Mouse (Mus musculus) E14TG2a.4 (cell line): ENCODE results near the gene Olfr459.

Experiments used
- CTCF ChIP-seq: conservative IDR thresholded peaks from 2 replicates; pipeline ENCODE4 v1.5.1; 2014; ENCODE audit warnings: low read length
- NANOG ChIP-seq: IDR thresholded peaks from 2 replicates; pipeline ENCODE4 v1.6.1; 2014; ENCODE audit warnings: borderline replicate concordance, low read length, mixed read lengths

DNA sequence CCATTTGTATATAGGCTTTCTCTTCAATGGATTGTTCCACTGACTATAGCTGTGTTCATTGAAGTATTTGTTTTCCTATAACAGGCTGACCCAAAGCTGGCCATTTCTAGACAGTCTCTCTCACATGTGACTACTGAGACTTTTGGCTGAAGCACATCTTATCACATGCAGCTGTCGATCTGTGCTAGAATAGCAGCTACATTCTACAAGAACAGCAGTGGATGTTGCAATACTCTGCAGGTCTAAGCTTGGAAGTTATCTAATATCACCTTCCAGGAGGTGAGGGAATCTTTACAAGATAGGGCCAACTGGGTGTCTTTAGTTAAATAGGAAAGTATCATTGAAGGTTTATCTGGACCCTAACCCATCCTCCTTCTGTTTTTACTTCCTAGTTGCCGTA is 53.5 kb downstream of the Olfr459 start:
- TF ChIP-seq CTCF (no peak), NANOG (no peak)
